Mouse (Mus musculus) v-Abl transformed pro-B cells (cell line): ENCODE measurements around the gene Nphp3.

ENCODE experiments used
- in situ Hi-C, 2 experiments: fragments of 400-800 bp; cut with MboI; formaldehyde crosslinking; loops; one replicate each; pipeline ENCODE4 v1.15.1; 2025; ENCODE audit not compliant: unreplicated experiment in 2 of 2

The Nphp3 gene

DNA sequence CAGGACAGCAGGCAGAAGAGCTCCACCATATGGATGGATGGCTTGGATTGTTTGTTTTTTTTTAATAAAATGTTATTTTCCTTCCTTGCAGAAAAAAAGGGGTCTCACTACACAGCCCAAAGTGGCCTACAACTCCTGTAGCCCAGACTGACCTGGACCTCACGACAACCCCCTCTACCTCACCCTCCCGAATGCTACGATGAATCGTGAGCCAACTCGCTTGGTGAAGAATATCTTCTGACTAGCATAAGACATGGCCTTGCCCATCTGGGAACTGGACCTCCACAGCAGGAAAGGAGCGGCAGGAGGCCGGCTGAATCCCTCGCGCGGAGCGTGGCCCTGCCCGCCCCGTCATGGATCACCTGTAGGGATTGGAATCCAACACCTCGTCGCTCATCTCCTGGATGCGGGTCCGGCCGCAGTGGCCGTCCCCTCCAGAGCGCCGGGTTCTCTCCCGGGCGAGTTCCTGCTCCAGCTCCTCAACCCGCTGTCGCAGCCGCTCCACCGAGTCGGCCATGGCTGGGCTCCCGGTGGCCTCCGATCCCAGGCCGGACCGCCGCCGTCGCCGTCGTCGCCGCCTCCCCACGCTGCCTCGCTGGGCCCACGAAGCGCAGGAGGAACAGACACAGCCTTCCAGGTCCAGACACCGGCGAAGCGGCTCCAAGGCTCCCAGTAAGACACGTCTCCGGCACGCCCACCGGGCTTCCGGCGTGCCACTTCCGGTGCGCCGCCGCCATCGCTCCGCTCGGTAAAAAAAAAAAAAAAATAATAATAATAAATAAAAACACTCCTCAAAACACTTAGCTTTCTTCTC, 60.3 kb downstream of the Nphp3 start, which contains the start of gene Uba5:
TSS of gene Uba5 (minus strand) at position 705 of the 814 bp plus-strand sequence.
- in situ Hi-C loops: loop anchor here (10.0 to 25.0 kb wide), 2 partner anchors 312 to 1325 kb away; partner anchors contain the start of genes Aste1 (in 1 of the 2) and Nek11 (in 1 of the 2)

DNA sequence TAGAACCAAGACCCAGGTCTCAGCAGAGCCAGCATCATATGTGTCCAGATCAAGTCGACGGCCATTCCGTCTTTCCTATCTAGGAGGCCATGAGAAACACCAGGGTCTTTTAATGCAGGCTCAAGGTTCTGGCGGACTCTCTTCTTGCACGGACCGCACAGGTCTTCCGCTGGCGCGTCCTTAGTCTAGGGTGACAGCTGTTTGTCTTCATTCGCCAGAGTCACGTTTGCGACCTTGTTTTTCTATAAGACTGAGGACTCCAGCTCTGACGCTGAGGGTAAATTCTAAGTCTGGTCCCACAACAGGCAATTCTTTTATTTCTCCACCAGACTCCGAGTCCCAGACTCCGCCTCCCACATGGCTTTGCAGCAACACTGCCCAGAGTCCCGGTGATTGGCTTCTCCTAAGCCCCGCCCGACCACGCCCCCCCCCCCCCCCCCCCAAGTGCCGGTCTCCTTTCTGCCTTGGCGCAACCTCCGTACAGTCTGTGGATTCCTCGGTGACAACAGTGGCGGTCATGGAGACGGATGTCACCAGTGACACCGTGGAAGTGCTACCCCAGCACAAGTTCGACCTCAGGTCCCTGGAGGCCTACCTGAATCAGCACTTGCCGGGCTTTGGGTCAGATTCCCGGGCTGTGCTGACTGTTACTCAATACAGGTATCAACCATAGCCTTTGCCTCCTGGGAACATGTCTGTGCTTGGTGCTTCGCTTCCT, 61.1 kb downstream of the Nphp3 start, which contains the start of gene Acad11:
TSS of gene Acad11 (plus strand) at position 134 of the 718 bp plus-strand sequence.
- in situ Hi-C loops: loop anchor here (10.0 to 25.0 kb wide), 2 partner anchors 311 to 1324 kb away; partner anchors contain the start of genes Aste1 (in 1 of the 2) and Nek11 (in 1 of the 2)

DNA sequence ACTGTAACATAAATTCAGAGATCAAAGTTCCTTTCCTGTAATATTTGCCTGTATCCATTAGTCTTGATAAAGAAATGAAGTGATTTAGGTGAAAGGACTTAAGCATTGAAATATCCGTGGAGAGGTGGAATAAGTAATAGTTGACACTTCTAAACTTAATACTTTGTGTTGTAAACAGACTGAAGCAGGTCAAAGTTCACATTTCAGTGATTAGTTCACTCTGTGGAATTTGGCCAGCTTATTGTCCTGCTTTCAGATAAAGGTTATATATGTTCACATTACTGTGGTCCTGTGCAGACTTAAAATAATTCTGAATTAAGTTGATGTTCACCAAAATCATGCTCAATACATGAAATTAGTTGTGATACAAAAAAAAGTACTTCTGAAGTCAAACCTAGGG, 62.2 kb downstream of the Nphp3 start:
- in situ Hi-C loops: loop anchor here (10.0 to 25.0 kb wide), 2 partner anchors 310 to 1323 kb away; partner anchors contain the start of genes Aste1 (in 1 of the 2) and Nek11 (in 1 of the 2)

DNA sequence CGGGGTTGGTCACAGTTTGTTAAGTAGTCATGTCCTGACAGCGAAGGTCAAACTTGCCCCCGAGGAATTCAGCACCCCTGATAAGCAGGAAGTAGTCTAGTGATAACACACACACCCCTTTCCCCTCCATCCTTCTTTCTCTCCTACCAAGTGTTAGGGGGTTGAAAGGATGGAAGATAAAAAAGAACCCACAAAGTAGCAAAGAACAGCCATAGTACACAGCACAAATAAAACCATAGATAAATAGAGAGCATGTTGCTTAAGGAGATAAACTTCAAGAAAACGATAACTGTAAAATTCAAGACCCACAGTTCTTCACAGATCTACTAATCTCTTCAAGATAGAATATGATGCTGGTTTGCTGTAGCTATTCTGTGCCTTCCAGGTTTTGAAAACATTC, 67.9 kb downstream of the Nphp3 start:
- in situ Hi-C loops: loop anchor here (10.0 to 25.0 kb wide), 3 partner anchors 235 to 1317 kb away; partner anchors contain the start of genes Aste1 (in 1 of the 2) and Nek11 (in 1 of the 2)

DNA sequence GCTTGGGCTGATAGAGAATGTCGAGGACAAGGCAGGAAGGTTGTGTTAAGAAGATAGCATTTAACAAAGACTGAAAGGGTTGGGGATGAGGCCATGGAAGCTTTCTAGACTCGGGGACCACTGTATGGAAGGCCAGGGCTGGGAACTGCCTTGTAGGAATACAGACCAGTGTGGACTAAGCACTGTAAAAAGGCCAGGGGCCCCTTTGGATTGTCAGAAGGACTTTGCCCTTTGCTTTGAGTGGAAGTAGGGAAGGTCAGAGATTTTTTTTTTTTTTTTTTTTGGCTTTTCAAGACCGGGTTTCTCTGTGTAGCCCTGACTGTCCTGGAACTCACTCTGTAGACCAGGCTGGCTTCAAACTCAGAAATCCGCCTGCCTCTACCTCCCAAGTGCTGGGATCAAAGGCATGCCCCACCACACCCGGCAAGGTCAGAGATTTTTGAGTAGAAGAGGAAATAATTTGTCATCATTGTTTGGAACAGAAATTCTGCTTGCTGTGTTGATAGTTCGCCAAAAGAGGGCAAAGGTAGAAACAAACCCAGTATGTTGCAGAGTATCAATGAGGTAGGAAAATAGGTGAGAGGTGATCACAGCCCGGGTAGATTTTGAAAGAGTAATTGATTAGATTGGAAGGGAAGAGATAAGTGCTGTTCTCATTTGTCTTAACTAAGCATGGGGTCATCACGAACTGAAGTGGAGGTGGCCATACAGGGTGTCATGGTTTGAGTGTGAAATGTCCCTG, 68.7 kb downstream of the Nphp3 start:
- in situ Hi-C loops: loop anchor here (10.0 to 25.0 kb wide), 3 partner anchors 234 to 1316 kb away; partner anchors contain the start of genes Aste1 (in 1 of the 2) and Nek11 (in 1 of the 2)

DNA sequence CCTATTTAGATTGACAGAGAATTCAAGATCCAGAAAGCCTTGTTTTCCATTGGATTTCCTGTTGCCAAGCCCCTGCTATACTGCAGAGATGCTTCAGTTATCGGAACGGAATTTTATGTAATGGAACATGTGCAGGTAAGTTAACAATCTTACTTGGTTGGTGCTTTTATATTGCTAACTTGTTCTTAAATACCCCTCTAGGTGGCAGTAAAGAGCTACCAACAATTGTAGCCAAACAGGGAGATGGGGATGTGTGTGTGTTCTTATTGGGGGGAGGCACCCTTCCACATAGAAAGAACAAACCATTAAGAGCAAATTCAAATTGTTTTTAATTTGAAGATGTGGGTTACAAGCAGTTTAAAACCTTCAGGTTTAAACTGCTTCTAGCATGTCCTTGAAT, 73.5 kb downstream of the Nphp3 start:
- in situ Hi-C loops: loop anchor here in 1 of 2 experiments (10.0 kb wide), 2 partner anchors 229 to 581 kb away; no protein-coding TSS in a partner anchor

DNA sequence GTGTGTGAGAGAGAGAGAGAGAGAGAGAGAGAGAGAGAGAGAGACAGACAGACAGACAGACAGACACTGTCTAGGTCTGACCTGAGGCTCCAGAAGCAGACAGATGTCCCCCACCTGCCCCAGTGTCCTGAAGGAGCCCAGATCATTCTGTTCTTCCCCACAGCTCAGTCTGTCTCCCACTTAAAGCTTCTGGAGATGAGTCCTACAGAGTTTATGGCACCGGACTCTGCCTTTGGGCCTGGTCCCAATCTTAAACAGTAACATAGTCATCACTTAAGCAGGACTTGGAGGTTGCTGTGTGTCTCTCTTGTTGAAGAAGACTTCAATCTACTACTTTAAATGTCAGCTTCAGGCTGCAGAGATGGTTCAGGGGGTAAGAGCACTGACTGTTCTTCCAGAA, 76.4 kb downstream of the Nphp3 start:
- in situ Hi-C loops: loop anchor here in 1 of 2 experiments (10.0 kb wide), 2 partner anchors 226 to 584 kb away; no protein-coding TSS in a partner anchor

DNA sequence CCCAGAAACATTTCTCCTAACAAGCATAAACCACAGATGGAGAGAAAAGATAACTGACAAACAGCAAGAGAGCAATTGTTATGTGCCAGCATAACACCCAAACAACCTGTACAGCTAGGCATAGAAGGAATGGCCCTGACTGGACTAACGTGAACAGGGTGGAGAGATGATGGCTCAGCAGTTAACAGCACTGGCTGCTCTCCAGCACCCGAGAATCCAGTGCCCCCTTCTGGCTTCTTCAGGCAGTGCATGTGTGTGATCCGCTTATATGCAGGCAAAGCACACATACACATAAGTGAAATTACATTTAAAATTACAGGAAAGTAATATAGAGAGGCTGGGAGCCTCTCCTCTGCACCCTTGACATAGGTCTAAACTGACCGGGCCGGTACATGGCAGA, 77.0 kb downstream of the Nphp3 start:
- in situ Hi-C loops: loop anchor here in 1 of 2 experiments (10.0 kb wide), 2 partner anchors 225 to 585 kb away; no protein-coding TSS in a partner anchor

DNA sequence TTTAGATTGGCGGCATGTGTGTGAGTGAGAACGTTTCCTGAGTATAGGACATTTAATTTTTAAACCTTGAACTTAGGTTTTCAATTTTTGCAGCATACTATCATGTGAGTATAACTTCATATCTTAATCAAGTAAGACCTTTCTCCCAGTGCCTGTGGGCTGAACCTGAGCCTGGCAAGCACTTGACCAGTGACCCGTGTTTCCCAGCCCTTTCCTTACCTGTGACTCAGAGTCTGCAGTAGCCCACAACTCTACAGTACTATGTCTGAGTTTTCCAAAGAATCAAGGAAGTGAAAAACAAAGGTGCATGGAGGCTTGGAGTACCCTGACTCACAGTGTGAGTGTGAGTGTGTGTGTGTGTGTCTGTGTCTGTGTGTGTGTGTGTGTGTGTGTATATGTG, 77.7 kb downstream of the Nphp3 start:
- in situ Hi-C loops: no loop called here

DNA sequence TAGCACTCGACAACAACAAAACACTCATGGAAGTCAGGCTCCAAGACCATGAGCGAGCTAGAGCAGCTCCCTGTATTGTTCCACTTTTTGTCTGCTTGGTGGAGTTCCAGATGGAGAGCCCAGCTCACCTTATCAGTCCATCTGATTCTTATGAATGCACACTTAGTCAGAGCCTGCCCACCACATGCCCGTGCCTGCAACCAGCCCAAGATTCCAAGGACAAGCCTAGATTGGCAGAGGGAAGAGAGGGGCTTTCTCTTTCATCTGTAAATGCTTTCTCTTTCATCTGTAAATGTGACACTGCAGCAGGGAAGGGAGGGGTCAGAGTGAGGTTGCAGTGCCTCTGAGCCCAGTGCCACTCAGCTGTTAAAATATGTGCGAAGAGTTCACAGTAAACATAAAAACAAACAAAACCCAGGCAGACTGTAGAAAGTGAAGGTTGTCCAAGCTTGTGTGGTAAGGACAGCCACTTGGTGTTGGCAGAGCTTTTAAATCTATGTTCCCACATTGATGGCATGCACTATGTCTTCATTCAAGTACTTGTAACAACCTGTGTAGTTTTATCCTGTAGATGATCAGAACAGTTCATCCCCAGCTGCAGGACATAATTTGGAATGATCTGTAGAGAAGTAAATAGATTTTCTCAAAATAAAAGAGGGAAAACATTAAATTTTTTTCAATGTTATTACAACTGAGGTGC, 83.5 kb downstream of the Nphp3 start:
- in situ Hi-C loops: no loop called here

DNA sequence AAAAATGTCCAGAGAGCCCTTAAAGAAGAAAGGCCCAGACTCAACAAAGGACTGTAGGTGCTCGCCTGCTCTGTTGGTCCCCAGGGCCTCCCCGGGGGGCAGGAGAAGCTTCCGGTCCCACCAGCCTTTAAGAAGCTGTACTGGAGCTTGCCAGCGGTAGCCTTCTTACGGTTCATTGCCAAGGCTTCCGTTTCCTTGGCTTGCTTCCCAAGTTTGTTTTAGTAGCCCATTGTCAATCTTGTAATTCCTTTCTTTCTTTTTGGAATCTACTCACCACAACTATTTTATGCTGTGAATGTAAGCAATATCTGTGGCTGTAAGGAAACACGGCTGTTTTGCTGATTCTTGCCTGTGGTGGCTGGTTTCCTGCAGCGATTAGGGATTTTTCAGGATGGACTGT, 86.2 kb downstream of the Nphp3 start:
- in situ Hi-C loops: no loop called here

DNA sequence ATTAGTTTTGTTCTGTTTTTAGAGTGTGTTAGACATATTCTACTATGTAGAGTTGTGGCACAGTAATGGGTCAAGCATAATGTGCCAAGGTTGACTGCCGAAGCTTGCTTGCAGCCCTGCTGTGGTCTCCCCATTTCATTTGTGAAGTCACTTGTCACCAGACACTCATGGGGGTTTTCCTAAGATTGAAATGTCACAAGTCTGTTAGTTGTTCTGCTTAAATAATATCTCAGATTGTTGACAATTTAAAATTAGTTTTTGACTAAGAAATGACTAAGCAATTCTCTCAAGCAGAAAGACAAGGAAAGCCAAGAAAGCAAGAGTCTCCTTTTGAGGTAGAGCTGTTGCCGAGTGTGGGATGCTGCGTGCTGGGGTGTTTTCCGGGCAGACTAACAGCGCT, 90.6 kb downstream of the Nphp3 start:
- in situ Hi-C loops: no loop called here
